Mouse (Mus musculus) ES-CJ7 (cell line): ENCODE data around the gene Fam13c.

Source experiments
- DNase-seq: peaks from one replicate; pipeline ENCODE4 v3.0.0; 2011; ENCODE audit warnings: low read depth, low spot score

The Fam13c gene

DNA sequence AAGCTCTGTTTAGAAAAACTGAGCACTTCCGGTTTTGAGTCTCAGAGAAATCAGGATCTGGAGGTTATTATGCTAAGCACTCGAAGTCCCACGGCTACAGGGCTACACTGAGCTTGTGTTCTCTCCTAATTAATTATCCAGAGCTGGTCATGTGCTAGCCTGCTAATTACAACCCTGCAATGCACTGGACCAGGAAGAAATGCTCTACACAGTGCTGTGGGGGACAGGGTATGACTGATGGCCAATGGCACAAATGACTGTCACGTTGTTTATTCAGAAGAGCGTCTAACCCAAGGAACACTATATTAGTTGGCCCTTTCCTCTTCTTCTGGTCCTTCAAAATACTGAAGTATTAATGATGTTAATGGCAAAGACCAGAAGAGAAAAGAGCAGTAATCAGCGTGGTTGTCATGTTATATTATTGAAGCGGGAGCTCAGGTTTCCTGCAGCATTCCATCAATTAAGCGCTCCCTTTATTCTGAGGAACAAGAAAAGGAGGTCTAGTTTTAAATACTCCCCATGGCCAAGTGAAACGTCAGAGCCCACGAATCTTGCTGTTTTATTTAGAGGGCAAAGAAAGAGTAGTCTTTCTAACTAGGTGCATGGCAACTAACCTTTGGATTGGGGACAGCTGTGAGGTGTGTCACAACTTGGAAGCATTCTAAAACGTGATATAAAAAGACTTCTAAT lies 18.4 kb downstream of the Fam13c start:
- DNase-seq = no peak

DNA sequence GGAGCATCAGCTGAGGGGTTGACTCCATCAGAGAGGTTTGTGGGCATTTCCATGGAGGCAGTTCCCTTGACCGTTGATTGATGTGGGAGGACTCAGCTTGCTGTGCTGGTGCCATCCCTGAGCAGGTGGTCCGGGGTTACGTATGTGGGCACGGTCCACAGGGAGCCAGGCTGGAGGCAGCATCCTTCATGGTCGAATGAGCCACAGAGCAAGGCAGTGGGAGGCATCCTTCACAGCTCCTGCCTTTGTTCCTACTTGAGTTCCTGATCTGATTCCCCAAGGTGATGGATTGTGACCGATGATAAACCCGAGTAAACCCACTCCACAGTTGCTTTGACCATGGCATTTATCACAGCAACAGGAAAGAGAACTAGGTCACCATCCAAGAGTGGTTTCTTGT lies 25.4 kb downstream of the Fam13c start:
- no peak for DNase-seq

DNA sequence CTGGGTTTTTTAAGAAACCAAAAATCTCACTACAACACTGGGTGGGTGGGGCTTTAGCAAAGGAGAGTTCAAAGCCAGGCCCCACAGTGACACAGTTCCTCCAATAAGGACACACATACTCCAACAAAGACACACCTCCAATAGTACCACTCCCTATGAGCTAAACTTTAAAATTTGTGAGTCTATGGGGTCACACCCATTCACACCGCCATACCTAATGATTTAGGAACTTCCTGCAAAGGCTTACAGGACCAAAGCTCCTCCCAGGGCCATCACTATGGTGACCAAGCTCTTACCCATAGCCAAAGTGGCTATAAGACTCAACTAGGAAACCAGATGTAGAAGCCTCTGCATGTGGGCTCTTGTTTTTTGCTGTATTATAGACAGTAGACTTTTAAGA lies 30.6 kb downstream of the Fam13c start:
- peak; percentile 53 for DNase-seq

DNA sequence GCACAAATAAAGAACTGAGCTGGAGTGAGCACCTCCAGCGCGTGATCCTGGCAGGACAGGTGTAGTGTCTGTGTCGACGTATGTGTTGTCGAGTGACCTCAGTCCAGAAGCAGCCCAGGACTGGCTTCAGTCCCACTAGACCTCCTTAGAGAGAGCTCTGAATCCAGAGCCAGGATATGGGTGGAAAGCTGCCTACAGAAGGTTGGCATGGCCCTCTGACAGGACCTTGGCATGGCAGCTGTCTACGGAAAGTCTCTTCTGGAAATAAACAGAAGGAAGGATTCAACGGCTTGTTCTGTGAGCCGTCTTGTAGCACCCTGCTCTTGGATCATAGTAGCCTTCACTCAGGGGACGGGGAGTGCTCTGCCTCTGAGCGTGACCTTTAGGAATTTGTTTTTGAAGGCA lies 37.5 kb downstream of the Fam13c start:
- no peak for DNase-seq

DNA sequence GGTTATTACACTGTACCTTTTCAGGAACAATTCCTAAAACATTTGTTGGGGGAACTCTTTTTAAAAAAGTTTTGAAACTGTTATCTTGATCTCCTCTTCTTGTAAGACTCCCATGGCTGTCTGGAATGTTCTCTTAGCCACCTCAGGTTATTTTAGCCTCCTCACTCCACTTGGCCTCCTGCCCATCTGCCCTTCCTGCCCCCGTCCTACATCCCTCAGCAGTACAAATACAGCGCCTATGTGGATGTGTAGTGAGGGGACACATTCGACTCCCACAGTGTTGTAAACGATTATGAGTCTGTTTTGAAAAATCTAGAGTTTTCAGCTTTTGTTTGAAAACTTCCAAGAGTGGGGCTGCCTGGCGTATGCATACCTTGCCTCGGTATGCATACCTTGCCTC lies 43.5 kb downstream of the Fam13c start:
- no peak for DNase-seq

DNA sequence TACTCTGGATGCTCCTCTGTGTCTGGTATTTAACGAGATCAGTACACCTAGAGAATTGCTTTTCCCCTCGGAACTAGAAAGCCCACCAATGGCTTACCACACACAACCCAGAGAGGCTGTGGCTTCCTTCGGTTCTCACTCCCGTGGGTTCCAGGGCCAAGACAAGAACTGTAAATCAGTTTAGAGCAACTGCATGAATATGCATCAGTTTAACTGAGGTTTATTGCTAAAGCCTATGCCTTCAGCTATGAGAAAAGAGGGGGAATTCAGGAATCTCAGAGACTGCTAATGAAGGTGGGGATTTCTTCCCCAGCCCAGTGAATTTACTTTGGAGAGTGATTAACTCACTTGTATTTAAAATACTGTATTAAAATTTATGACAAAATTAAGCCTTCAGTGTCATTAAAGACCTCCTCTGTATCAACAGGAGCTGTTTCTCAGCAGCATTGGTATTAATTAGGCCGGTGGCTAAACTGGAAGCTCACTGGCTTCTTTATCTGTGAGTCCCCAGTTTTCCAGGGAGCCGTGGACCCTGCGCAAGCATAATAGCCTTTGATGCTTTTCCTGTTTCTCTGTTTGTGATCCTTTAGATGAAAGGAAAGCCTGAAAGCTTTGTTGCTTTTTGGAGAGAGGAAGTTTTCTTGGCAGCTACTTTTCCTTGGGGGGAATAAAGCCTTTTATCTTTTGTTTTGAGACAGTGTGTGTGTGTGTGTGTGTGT lies 44.4 kb downstream of the Fam13c start:
- DNase-seq = no peak

DNA sequence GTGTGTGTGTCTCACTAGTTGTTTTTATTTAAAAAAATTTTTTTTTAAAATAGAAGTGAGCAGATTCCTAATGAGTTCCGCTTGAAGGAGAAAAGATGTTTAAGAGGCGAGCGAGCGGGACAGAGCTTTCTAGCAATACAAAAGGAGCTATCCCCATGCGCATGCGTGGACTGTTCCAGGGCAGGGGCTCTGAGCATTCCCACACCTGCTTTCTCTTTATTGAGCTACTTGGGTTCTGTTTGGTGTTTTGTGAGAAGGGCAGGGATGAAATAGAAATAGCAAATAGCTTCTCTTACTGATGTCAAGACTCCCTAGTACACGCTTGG lies 45.0 kb downstream of the Fam13c start:
- DNase-seq = peak; percentile 25

DNA sequence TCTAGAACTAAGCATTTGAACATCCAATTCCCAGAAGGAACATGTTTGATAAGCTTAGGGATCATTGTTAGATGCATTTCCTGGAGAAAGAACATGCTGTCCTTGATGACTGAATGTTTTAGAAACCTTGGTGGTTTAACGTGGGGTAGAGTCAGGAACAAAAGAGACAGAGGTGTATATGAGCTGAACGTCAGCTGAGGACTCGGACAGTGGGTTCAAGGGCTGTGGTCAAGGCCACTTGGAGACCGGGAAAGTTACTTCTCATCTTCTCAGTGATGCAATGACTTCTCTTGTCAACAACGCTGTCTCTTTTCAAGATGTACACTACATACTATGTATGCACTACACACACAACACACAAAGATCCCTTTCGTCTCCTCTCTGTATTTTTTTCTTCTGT lies 46.4 kb downstream of the Fam13c start:
- no peak for DNase-seq

DNA sequence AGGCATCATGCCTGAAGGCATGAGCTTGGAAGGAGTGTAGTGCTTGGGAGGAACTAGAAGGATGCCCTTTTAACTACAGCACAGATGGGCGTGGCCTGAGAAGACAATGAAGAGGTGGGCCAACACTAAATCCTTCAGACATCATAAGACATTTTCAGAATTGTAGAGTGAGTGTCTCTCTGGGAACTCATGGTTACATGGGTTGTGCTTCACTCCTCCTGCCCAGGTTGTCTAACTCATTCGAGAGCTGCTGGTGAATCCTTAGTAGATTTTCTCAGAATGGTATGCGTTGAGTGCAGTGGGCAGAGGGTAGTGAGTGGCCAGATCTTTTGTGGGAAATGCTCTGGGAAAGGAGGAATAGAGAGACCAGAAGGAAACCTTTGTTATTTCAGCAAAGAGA lies 53.6 kb downstream of the Fam13c start:
- DNase-seq = no peak

DNA sequence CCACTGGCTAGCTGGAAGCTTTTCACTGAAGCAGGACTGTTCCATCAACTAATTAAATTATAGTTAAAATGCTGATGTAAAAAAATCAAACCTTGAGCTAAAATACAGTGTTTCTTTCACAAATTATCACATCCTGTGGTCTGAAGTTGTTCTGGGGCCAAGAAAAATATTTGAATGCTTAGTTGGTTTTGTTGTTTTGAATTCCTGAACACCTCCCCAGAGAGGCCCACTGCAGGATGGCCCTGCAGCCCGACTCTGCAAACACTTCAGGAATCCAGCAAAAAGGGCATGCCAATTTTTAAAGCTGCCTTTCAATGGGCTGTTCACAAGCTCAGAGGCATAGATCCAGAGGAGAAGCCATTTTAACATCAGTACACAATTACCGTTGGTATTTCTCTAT lies 54.2 kb downstream of the Fam13c start:
- DNase-seq = no peak

DNA sequence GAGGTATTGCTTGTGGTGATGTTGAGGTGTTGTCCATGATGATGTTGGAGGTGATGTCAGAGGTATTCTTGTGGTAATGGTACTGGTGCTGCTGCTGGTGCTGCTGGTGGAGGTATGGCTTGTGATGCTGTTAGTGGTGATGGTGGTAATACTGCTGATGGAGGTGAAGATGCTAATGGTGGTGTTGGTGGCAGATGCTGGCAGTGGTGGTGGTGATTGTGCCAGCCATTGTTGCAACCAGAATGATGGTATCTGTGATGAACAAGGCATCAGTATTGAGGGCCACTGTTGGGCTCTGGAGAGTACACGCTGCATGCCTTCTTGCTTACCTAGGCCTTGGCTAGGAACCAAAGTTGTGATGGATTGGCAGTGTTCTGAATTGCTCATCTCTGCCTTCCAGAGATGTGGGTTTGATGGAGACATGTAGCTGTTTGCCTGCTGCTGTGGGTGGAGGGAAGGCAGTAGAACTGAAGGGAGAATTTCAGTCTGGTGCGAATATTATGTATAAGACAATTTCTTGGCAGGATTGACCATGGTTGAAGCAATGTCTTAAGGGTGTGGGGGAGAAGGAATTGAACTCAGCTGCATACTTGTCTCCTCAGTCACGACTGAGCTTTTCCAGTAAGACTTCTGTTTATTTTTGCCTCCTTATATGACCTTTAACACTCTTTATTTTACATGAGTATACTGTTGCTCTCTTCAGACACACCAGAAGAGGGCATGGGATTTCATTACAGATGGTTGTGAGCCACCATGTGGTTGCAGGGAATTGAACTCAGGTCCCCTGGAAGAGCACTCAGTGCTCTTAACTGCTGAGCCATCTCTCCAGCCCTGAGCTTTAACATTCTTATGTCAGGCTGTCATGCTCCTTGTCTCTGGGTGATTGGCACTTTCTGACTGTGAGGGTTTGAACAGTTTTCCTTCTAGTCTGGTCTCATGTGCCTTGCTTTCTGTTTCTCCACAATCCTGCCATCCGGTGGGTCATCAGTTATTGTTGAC lies 55.1 kb downstream of the Fam13c start:
- no peak for DNase-seq

DNA sequence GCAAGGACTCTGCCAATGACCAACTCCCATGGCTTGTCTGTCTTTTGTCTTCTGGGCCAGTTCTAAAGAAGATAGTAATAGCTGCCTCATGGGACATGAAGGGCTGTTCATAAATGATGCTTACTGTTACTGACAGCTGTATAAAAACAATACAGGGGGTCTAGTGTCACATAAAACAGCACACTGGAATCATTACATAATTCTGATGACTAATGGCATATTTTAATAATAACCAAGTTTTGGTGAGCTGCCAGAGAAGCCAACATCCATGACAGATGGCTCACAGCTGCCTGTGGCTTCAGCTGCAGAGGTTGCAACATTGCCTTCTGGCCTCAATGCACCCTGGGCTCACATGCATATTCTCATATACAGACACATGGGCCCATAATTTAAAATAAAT lies 56.7 kb downstream of the Fam13c start:
- DNase-seq = no peak

DNA sequence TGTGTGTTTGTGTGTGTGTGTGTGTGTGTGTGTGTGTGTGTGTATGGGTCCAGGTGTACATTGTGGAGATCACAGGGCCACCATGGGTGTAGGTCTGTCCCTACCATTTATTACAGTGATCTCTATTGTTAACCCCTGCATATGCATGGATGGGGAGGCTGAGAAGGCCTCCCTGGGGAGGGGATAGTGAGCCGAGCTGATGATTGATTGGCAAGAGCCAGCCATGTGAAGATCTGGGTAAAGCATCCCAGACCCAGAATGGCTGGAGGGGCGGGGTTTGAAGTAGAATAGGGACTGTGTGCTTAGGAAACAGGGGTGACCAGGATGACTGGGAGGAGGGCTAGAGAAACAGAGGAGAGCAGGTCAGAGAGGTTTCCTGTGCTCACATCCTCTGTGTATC lies 58.0 kb downstream of the Fam13c start:
- no peak for DNase-seq

DNA sequence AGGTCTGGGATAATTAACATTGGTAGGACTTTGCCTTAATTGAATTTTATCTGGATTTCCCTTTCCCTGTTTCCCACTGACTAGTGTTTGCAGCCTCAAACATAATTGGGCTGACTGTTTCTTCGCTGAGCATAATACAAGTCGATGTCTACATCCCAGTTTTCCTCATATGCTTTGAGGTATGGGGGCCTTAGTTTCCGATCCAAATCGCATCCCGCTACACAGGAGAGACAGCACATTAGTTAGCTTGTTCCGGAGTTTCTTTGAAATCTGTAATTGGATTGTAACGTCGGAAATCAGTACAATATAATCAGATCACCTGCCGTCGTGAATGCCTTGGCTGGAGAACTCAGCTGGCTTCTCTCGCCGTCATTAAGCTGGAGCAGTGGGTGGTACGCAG lies 59.0 kb downstream of the Fam13c start:
- DNase-seq = no peak

DNA sequence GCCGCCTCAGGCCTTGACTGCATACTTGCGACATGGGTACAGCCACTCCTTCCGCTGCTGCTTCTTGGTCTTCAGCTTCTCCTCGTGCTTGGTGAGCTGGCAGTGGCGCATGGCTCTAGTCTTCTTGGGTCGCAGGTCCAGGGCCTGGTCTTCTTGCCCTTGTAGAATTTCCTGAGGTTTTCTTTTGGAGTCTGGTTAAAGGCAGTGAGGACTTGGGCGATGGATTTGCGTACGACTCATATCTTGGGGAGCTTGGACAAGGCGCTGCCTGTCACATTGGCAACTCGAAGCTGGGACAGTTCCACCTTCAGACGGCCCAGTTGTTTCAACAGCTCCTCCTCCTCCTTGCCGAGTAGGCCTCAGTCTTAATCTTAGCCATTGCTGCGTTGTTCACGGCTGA lies 64.6 kb downstream of the Fam13c start:
- DNase-seq = no peak

DNA sequence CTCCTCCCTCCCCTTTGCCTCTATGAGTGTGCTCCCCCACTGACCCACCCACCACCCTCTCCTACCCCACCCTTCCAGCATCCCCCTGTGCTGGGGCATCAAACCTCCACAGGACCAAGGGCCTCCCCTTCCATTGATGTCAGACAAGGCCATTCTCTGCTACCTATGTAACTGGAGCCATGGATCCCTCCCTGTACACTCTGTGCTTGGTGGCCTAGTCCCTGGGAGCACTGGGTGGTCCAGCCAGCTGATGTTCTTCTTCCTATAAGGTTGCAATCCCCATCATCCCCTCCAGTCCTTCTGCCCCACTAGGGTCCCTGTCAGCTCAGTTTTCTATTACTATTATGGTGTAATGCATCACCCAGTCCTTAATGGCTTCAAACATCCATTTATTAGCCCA lies 65.1 kb downstream of the Fam13c start:
- DNase-seq = no peak

DNA sequence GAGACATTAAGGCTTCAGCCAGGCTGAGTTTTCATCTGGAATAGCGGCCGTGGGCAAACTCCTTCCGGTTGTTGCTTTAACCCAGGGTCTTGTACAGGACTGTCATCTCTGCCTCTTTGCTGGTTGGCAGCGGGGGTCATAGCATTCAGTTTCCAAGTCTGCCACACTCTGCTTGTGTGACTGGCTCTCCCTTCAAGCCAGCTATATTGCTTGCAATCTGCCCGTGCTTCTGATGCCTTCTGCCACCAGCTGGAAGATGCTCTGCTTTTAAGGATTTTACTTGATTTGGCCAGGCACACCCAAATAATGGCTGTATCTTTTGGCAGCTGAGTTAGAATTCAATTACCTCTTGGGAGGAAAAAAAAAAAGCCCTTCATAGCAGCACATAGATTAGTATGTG lies 65.6 kb downstream of the Fam13c start:
- no peak for DNase-seq

DNA sequence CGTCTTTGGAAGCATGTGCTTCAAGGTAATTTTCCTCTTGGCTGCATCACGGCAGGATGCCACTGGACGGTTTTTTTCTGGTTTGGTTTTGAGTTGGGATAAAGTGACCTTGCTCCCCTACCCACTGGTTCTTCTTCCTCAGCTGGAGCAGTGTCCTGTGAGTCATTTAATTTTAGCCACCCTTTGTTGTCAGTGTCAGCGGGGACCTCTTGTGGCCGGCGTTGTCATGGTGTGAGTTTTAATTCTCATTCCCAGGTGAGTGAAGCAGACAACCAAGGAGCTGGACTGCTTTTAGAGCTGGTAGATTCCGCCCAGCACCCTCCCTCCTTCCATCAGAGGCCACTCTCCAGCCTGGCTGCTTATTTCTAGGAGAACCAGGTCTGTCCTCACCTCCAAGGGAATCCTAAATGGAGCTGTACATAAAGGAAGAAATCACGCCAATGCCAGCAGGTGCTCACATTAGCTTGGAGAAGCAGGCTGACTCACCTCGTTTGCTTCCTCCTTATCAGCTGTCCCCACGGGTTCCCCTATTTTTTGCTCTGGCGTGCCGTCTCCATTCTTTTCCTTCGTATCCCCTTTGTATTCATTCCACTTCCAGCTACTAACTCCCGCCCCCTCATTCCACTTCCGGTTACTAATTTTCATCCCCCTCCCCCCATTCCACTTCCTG lies 66.4 kb downstream of the Fam13c start:
- DNase-seq = peak; percentile 42

DNA sequence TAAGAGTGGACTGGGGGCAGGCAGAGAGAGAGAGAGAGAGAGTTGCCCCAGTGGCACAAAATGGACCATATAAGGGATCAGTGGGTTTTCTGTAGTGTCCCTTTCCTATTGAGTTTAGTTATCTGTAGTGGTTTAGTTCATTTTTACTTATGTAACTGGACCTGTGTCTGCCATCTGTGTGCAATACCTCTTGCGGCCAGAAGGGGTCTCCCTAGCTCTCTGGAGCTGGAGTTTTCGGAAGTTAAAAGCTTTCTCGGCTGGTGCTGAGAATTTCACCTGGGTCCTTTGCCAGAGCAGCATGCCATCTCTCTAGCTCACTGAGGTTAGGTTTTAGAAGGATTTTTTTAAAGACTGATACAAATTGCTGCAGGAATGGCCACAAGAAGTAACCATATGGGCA lies 67.6 kb downstream of the Fam13c start:
- peak; percentile 66 for DNase-seq

DNA sequence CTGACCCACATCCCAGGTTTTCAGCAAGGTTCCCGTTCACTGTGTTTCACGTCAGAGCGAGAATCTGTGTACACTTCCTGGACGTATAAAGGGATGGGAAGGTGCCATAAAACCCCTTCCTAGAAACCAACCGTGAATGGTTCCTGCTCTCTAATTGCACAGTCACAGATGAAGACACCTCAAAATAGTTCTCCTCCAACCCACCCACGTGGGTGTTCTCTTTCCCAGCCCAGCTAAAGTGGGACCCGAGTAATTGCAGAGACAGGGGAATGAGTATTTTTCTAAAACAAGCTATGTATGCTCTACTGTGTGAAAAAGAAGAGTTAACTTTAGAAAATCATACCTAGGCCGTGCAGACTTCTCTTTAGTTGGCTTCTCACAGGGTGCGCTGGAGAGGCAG lies 74.6 kb downstream of the Fam13c start:
- no peak for DNase-seq

DNA sequence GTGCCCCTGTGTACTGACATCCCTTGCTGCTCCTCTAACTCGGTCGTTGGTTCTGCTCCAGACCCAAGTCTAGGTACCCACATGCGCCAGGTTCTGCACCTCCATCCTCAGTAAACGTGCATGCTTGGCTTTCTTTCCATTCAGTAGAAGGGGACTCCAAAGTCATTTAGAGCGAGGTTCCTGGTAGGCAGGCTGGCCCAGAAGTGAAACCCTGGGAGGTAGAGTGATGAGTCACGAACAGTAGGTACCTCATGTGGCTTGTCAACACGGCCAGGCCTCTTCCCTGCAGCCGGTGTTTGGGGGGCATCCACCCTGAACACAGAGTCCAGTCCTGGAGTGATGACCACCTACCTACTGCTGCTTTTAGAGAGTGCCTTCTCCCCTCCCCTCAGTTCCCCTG lies 76.4 kb downstream of the Fam13c start:
- DNase-seq = no peak

DNA sequence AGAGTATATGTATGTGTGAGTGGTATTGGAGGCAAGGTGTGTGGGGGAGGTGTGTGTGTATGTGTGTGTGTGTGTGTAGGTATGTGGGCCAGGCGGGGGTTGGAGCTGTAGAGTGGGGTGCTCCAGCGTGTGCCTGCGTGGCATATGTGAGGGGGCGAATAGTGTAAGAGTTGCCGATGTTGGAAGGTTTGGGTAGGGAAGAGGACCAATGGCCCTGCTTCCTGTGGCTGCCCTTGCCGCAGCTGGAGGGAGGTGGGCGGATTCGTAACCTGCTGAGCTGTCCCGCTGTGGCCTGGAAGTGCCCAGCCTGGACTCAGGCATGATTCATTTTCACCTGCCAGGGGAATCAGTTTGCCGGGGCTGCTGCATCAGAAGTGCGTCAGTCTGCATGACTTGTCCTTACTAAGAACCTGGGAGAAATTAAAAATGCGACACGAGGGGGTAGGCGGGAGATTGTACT lies 79.4 kb downstream of the Fam13c start:
- DNase-seq = no peak
